Mouse (Mus musculus): Measurements from ENCODE around the gene Nostrin.

- no peak for TF ChIP-seq CTCF (conservative IDR thresholded peaks at IDR 0.05; ENCODE audit: low read length)
- no peak for TF ChIP-seq POU5F1 (IDR thresholded peaks at IDR 0.05; ENCODE audit: borderline replicate concordance, low read length)
- no peak for TF ChIP-seq NANOG (IDR thresholded peaks at IDR 0.05; ENCODE audit: borderline replicate concordance, low read length)
Measured at GRCm38 (mm10) chr2:69140215-69140614, 4.6 kb downstream of the Nostrin start.
